Mouse (Mus musculus) heart, adult 2 months (tissue): ENCODE measurements around the gene Stk17b.

Source experiments
- CTCF ChIP-seq: fragments of 200-600 bp; IDR thresholded peaks from 2 replicates; pipeline ENCODE4 v1.8.1; 2022; ENCODE audit warnings: antibody characterized with exemption, mild to moderate bottlenecking, moderate library complexity
- POLR2A ChIP-seq: fragments of 200-500 bp; IDR thresholded peaks from 2 replicates; pipeline ENCODE4 v1.6.1; 2011; ENCODE audit warnings: mild to moderate bottlenecking, low read depth, low read length, control low read depth; ENCODE audit not compliant: insufficient read depth

- TF ChIP-seq CTCF (no peak), POLR2A (no peak)
Observed at GRCm38 (mm10) chr1:53816353-53816752, 31.3 kb upstream of the Stk17b start.
